Mouse (Mus musculus) megakaryocyte, embryonic 14.5 days (primary cell): Measurements from ENCODE around the gene Ykt6.

ENCODE experiments used
- FLI1 ChIP-seq: IDR thresholded peaks from 2 replicates; pipeline ENCODE4 v1.6.1; 2012; ENCODE audit warnings: low read length, inconsistent platforms, mixed read lengths
- GATA1 ChIP-seq: IDR thresholded peaks from 3 replicates; pipeline ENCODE4 v1.6.1; 2012; ENCODE audit warnings: mixed read lengths, low read length, inconsistent platforms, borderline replicate concordance

DNA sequence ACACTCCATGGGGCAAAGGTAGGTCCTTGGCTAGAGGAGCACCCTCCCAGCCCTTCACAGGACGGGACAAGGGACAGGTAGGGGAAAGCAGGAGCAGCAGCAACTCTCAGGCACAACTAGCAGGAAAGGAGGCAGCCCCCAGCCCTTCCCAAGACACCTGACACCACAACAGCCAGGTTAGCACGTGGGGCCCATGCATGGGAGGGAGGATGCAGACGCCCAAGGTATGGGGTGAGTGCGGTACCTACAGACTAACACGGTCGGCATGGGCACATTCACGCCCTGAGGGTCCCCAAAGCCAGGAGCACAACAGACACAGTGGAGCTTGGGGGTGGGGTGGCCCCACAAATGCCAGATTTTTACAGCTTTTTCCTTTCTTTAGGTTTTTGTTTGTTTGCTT lies 15.7 kb downstream of the Ykt6 start:
- TF ChIP-seq FLI1 = no peak
- TF ChIP-seq GATA1 = no peak
